19 mouse cellular contexts compared by ENCODE assay signal in the genomic region with DNA sequence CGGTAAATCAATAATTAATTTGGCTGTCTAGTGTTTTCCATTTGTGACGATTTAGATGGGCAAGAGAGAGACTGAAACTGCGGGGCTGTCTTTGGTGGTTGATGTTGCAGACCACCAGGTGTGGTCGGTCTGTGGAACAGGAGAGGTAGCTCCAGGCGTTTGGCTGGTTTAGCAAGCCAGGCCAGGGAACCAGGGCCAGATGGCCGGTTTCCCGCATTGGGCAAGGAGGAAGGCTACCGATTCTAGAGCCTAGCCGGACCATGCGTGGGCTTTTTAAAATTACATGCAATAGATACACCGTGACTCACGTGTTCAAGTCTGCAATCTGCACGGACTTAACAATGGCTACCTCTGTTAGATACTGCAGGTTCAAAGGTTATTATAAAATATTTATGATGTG. TPM values are rescaled to one million over a fixed set of nuclear protein-coding genes. Genes with fewer than 3 reads are reported as not detected.
"Had no signal": no experiment of that assay in that cellular context is flagged by ENCODE, and none has a peak within 500 bp of the region (broad histone marks: within the 10 kb centered on the region; RNA-seq: fewer than 3 reads in every experiment).

No protein-coding gene starts in this region.

- H3K27me3 ChIP-seq: limb, embryonic 12.5 days; liver, embryonic 13.5 days; lung, embryonic 15.5 days; megakaryocyte, embryonic 14.5 days; midbrain, embryonic 15.5 days; neural tube, embryonic 12.5 days had no signal

- H3K4me2 ChIP-seq: limb, embryonic 12.5 days; liver, embryonic 13.5 days; lung, embryonic 15.5 days; midbrain, embryonic 11.5 days; midbrain, embryonic 15.5 days; neural tube, embryonic 12.5 days had no signal

- ATAC-seq: liver, postnatal 0 days; midbrain, embryonic 15.5 days had no signal

- DNase-seq: kidney, postnatal 36 days; liver; liver, embryonic 13.5 days; liver, postnatal 0 days; lung, postnatal 14 days; retina, postnatal 1 day; right cerebral cortex, postnatal 4 days; spleen, adult 18-20 months; thymus, adult 2 months; thymus, postnatal 25 days had no signal

- H3K4me3 ChIP-seq: limb, embryonic 12.5 days; liver, embryonic 13.5 days; lung, embryonic 15.5 days; megakaryocyte, embryonic 14.5 days; midbrain, embryonic 15.5 days; neural tube, embryonic 12.5 days had no signal

- H3K9ac ChIP-seq: limb, embryonic 12.5 days; liver, embryonic 13.5 days; liver, postnatal 0 days; lung, embryonic 15.5 days; midbrain, embryonic 15.5 days; neural tube, embryonic 12.5 days had no signal

- H3K9me3 ChIP-seq: limb, embryonic 12.5 days; liver, embryonic 13.5 days; lung, embryonic 15.5 days; megakaryocyte, embryonic 14.5 days; midbrain, embryonic 15.5 days; neural tube, embryonic 12.5 days had no signal

- H3K4me1 ChIP-seq: limb, embryonic 12.5 days; lung, embryonic 15.5 days; midbrain, embryonic 15.5 days; neural tube, embryonic 12.5 days had no signal

- H3K27ac ChIP-seq: limb, embryonic 12.5 days; liver, embryonic 13.5 days; lung, embryonic 15.5 days; macrophage; midbrain, embryonic 15.5 days; neural tube, embryonic 12.5 days had no signal

RNA-seq across cellular contexts. Expression of a gene that starts 22.9 kb away (rescaled TPM):
- total RNA-seq: monocyte, adult 5-6 weeks; neutrophil, adult 5-6 weeks had no signal
- polyA plus RNA-seq: macrophage had no signal
